Mouse (Mus musculus) intestine, embryonic 16.5 days (tissue): ENCODE measurements around the gene Mtcl1. TPM values are rescaled to one million over a fixed set of nuclear protein-coding genes. Genes with fewer than 3 reads are reported as not detected.
A peak's percentile ranks its signal among the peaks of the same experiment; 100 is the strongest.

ENCODE experiments used
- ATAC-seq: fragments of 200-750 bp; cut with Nextera tagmentation; 2 replicates; pipeline ENCODE4 v1.8.0; 2017; ENCODE audit warnings: moderate TSS enrichment, moderate library complexity
- H3K27ac ChIP-seq: fragments of 300-500 bp; sonication (generic); 2 replicates; pipeline ENCODE4 v1.5.1; 2014; ENCODE audit warnings: mild to moderate bottlenecking, low read length
- H3K27me3 ChIP-seq: fragments of 300-500 bp; sonication (generic); replicated peaks from 2 replicates; pipeline ENCODE4 v1.6.1; 2014; ENCODE audit warnings: low read length, control low read depth, mixed read lengths; ENCODE audit not compliant: control insufficient read depth, insufficient read depth
- H3K36me3 ChIP-seq: fragments of 300-500 bp; sonication (generic); 2 replicates; pipeline ENCODE4 v1.6.1; 2014; ENCODE audit warnings: low read length, control low read depth; ENCODE audit not compliant: control insufficient read depth, insufficient read depth
- H3K4me1 ChIP-seq: fragments of 300-500 bp; sonication (generic); 2 replicates; pipeline ENCODE4 v1.6.1; 2014; ENCODE audit warnings: low read length, control low read depth, mixed read lengths; ENCODE audit not compliant: control insufficient read depth, insufficient read depth
- H3K4me2 ChIP-seq: fragments of 300-500 bp; sonication (generic); 2 replicates; pipeline ENCODE4 v1.6.1; 2014; ENCODE audit warnings: low read depth, low read length, control low read depth
- H3K4me3 ChIP-seq: fragments of 300-500 bp; sonication (generic); 2 replicates; pipeline ENCODE4 v1.5.1; 2014; ENCODE audit warnings: mild to moderate bottlenecking, low read length
- H3K9ac ChIP-seq: fragments of 300-500 bp; sonication (generic); 2 replicates; pipeline ENCODE4 v1.6.1; 2014; ENCODE audit warnings: low read depth, low read length
- H3K9me3 ChIP-seq: fragments of 300-500 bp; sonication (generic); 2 replicates; pipeline ENCODE4 v1.6.1; 2016; ENCODE audit warnings: low read length, control low read depth; ENCODE audit not compliant: control insufficient read depth
- WGBS: fragments of 180-500 bp; shearing (Covaris S2); extraction: QIAGEN DNeasy Blood & Tissue Kit; methylation state at CpG from one replicate; pipeline ENCODE4 v1.1.7; 2014; 5-methylcytosine and 5-hydroxymethylcytosine counted together
- polyA plus RNA-seq: library from polyadenylated mRNA; unstranded; fragments of >200 nt; fragmentation: Nextera tagmentation; extraction: Ambion mirVana; gene quantifications from 2 replicates; pipeline ENCODE4 v1.2.1, GENCODE M21; 2015

The Mtcl1 gene
- polyA plus RNA-seq, 1 experiment from 2014 or later: 4.1 TPM

DNA sequence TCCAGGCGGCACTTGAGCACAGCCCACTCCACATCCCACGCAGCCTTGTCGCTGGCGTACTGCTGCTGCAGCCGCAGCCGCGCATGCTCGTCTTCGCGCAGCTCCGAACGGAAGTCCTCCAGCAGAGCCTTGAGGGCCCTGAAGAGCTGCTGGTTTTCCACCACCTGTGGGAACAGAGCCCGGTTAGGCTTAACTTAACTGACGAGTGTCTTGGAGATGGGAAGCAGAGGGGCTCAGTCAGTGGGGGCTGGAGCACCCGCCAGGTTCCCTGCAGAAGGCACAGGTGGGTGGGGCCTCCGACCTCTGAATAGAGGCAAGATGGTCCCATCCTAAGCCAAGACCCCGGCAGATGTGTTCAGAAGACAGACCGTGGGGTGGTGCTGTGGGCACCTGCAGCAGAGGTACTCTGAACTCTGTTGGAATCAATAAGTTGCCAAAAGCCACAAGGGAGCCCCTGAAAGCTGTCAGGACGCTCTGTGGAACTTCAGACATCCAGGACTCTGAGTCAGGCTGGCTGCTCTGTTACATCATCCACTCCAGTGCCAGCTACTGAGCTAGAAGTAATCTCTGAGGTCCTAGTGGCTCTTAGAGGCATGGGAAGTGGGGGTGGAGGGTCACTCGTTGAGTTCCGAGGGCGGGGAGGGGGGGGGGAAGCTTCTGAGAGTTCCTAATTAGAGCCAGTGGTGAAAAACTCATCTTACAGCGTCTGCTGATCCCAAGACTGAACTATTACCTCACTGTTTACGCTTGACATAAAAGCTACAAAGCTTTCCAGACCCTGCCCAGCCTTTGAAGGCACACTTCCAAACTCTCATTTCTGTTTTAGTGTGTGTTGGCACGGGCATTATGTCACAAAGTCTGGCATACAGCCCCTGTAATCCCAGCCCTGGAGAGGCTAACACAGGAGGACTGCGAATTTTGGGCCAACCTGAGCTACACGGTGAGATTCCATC lies 91.2 kb downstream of the Mtcl1 start:
- WGBS: 78% methylated on average over 27 of the region's 27 CpGs
- H3K4me1 ChIP-seq: peaks cover 7% of the 10 kb centered on the region
- no peak overlapping the region for H3K4me3 ChIP-seq
- no peaks in the 10 kb centered on the region for H3K27me3 ChIP-seq
- no peak overlapping the region for H3K27ac ChIP-seq
- no peaks in the 10 kb centered on the region for H3K9me3 ChIP-seq
- no peak overlapping the region for H3K9ac ChIP-seq
- H3K36me3 ChIP-seq: no peaks in the 10 kb centered on the region
- no peak for ATAC-seq
- H3K4me2 ChIP-seq: no peak overlapping the region

DNA sequence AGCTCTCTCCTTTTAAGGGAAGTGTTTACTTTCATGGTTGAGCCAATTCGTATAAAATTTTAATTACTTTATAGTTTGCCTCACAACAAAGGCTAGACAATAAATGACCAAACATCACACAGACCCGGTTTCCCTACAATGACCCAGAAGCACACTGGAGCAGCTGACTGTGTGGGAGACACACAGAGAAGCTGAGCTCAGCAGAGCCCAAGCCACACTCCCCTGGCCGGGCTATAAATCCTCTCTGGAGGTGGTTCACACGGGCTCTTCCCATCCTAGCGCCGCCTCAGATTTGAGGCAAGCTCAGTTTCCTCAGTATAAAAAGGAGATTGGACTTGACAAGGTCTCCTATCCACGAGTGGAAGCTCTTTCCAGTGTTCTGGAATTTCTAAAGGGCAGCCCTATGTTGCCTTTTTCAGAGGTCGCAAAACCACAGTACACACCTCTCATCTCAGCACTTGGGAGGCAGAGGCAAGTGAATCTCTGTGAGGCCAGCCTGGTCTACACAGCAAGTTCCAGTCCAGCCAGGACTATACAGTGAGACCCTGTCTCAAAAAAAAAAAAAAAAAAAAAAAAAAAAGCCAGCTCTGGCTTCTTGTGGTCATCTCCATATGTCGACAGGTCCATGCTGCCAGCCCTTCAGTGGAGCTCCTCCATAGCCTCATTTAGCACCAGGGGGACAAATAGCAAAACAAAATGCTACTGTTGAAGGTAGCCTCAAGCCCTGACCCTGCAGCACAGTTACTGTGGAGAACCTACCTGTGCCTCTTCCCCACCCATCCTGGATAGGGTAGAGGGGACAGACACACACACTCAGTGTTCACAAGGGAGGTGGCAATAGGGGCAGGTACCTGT lies 92.2 kb downstream of the Mtcl1 start:
- Histone ChIP-seq H3K4me1 (peaks cover 12% of the 10 kb centered on the region), H3K4me2 (no peak overlapping the region), H3K27ac (no peak overlapping the region), H3K36me3 (no peaks in the 10 kb centered on the region), H3K9ac (no peak overlapping the region), H3K9me3 (no peaks in the 10 kb centered on the region), H3K4me3 (no peak overlapping the region), H3K27me3 (no peaks in the 10 kb centered on the region)
- no peak for ATAC-seq
- WGBS: 59% methylated on average over 9 of the region's 9 CpGs

DNA sequence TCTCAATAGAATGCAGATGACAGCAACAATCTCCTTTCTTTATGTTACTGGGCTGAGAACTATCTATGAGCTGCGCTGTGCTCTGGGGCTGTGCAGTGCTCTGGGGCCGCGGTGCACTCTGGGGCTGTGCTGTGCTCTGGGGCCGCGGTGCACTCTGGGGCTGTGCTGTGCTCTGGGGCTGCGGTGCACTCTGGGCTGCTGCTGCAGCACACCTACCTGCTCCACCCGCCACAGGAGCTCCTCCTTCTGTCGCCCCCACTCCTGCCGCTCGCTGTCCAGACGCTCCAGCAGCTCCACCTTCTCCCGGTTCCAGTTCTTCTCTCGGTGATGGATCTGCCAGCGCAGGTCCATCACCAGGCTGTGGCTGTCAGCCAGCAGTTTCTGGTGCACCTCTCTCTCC lies 95.6 kb downstream of the Mtcl1 start:
- Histone ChIP-seq H3K4me1 (peaks cover 14% of the 10 kb centered on the region), H3K27me3 (no peaks in the 10 kb centered on the region), H3K9me3 (no peaks in the 10 kb centered on the region), H3K4me3 (no peak overlapping the region), H3K36me3 (no peaks in the 10 kb centered on the region), H3K27ac (no peak overlapping the region), H3K4me2 (no peak overlapping the region), H3K9ac (no peak overlapping the region)
- WGBS: 59% methylated on average over 14 of the region's 14 CpGs
- peak; percentile 79 for ATAC-seq

DNA sequence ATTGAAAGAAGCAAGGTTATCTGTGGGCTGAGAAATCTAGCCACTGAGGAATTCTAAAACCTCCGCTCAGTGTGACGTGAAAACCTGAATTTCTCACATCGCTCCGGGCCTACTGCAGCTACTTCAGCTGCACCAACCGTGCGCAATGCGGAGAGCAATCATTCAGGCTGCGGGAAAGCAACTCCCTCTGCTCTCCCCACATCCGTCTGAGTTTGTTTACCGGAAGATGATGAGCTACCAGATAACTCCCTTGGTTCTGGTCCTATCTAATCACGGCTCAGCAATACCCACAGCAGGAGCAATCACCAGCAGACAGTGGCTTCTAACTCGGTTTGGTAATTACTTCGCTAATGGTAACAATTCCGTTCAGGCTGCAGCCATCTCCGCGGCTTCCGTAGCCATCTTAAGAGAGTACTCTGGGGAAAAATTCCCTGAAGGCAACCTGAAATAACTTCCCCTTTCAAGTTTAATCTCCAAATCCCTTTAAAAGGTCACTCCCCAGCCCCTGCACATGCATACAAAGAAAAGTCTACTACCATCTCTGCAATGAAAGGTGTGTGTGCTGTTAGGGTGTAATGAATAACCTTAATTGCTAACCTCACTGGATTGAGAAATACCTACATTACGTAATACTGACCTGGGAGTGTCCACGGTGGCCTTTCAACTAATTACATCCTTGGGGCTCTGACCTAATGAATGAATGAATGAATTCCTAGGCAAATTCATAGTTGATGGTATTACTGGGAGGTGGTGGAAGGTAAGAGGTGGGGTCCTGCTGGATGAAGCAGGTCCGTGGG lies 96.5 kb downstream of the Mtcl1 start:
- peak overlapping the region; percentile 44; the same call in 1 of the 2 replicates for H3K4me2 ChIP-seq
- peak; percentile 90 for ATAC-seq

DNA sequence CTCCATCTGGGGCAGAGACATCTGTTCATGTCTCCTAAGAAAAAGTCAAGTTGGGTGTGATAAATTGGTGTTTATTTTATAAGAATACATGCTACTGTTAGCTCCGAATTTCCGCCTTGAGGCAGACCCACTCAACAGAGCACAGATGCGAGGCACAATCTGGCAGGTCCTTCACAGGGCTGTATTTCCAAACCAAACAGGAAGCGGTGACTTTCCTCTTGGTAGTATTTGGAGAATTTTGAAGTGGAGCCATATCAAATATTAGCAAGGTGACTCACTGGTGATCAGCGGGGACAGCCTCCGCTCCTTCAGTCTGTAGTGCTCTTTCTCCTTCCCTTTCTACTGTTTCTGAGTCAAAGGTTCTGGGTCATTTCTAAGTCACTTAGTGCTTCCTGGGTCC lies 97.3 kb downstream of the Mtcl1 start:
- Histone ChIP-seq H3K36me3 (no peaks in the 10 kb centered on the region), H3K9ac (no peak overlapping the region), H3K27ac (no peak overlapping the region), H3K4me2 (no peak overlapping the region), H3K9me3 (no peaks in the 10 kb centered on the region), H3K4me1 (peaks cover 14% of the 10 kb centered on the region), H3K27me3 (no peaks in the 10 kb centered on the region), H3K4me3 (no peak overlapping the region)
- ATAC-seq: no peak
- WGBS: 53% methylated on average over 6 of the region's 6 CpGs

More for the DNA sequence above, 96.5 kb downstream of the Mtcl1 start:
- no peaks in the 10 kb centered on the region for H3K36me3 ChIP-seq
- peak overlapping the region; percentile 16 for H3K4me3 ChIP-seq
- 32% methylated on average over 20 of the region's 20 CpGs for WGBS
- no peaks in the 10 kb centered on the region for H3K9me3 ChIP-seq
- 0 out of 2 replicates have a peak overlapping the region, but pooled peaks have one; percentile 50 for H3K9ac ChIP-seq
- peaks cover 14% of the 10 kb centered on the region for H3K4me1 ChIP-seq
- H3K27me3 ChIP-seq: no peaks in the 10 kb centered on the region
- H3K27ac ChIP-seq: peak overlapping the region; percentile 80

DNA sequence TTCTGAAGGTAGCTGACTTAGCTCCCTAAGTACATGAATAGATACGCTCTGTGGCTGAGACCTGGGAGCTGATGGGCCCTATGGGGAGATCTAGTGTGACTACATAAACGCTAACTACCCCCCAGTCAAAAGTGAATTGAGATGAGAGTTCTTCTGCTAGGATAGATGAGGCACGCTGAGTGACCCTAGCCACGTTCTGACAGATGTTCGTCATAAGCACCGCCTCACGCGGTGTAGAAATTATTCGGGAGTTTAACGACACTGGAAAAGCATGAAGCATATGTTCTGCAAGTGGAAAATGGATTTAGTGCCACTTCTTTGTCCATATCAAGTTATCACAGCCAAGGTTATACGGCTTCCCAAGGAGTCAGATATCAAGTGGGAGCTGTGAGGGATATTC lies 98.9 kb downstream of the Mtcl1 start:
- WGBS: 91% methylated on average over 11 of the region's 11 CpGs
- no peak overlapping the region for H3K9ac ChIP-seq
- H3K27ac ChIP-seq: no peak overlapping the region
- no peaks in the 10 kb centered on the region for H3K36me3 ChIP-seq
- H3K27me3 ChIP-seq: no peaks in the 10 kb centered on the region
- H3K4me1 ChIP-seq: peaks cover 14% of the 10 kb centered on the region
- no peak overlapping the region for H3K4me2 ChIP-seq
- no peak overlapping the region for H3K4me3 ChIP-seq
- H3K9me3 ChIP-seq: no peaks in the 10 kb centered on the region
- no peak for ATAC-seq

DNA sequence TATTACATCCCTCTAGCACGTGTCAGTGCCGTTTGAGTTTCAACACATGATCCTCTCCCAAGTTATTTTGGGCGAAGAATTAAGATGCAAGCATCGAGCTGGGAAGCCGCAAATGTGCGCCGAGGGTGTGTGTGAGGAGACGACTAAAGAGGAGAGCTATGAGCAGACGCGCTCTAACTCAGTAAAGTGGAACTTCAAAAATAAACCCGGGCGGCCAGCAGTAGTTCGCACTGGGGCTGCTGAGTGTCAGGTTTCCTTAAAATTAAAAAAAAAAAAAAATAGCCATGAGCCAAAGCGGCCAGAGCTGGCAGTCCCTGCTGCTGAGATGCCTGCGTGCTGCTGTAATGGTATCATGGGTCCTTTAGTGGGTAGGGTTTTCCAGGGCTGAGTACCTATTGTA lies 99.4 kb downstream of the Mtcl1 start:
- no peaks in the 10 kb centered on the region for H3K9me3 ChIP-seq
- no peaks in the 10 kb centered on the region for H3K27me3 ChIP-seq
- no peak overlapping the region for H3K27ac ChIP-seq
- H3K4me1 ChIP-seq: peaks cover 14% of the 10 kb centered on the region
- ATAC-seq: no peak
- H3K4me2 ChIP-seq: no peak overlapping the region
- H3K4me3 ChIP-seq: no peak overlapping the region
- WGBS: 59% methylated on average over 15 of the region's 15 CpGs
- no peak overlapping the region for H3K9ac ChIP-seq
- H3K36me3 ChIP-seq: no peaks in the 10 kb centered on the region

DNA sequence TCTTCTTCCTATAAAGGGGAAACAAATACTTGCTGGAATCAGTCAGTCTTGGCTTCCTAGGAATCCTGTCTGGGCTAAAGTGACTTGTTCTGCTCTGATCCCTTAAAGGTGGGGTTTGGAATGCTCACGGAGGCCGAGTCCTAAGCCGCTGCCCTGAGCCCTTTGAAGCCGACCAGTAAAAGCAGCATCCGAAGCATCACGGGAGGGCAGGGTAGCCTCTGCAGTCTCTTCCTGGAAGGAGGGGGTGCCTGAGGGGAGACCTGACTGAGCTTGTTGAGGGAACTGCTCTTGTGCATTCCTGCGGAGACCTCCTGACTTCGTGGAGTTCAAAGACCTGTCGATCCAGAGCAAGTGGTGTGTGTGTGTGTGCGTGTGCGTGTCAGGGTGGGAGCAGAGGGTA lies 103.2 kb downstream of the Mtcl1 start:
- 75% methylated on average over 11 of the region's 11 CpGs for WGBS
- H3K36me3 ChIP-seq: 0 out of 2 replicates have a peak, but pooled peaks cover 2% of the 10 kb centered on the region
- H3K9ac ChIP-seq: no peak overlapping the region
- no peaks in the 10 kb centered on the region for H3K27me3 ChIP-seq
- H3K4me1 ChIP-seq: no peaks in the 10 kb centered on the region
- ATAC-seq: no peak
- no peaks in the 10 kb centered on the region for H3K9me3 ChIP-seq
- no peak overlapping the region for H3K4me2 ChIP-seq
- H3K27ac ChIP-seq: no peak overlapping the region
- H3K4me3 ChIP-seq: no peak overlapping the region

DNA sequence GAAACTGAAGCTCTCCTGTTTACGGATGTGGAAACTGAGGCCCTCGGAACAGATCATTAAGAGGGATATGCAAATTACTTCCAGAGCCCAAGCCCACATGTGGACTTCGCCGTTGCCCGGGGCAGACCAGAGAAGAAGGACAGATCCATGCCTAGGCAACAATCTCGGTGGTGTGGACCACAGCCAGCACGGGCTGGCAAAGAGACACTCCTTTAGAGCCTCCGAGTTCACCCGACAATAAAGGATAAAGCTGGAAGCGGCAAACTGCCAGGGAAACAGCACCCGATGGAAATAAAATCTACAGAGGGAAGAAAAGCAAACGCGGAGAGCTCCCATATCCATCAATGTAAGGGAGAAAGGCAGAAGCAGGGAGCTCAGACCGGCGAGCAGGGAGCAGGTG lies 103.9 kb downstream of the Mtcl1 start:
- WGBS: 87% methylated on average over 15 of the region's 15 CpGs
- Histone ChIP-seq H3K9ac (no peak overlapping the region), H3K4me1 (no peaks in the 10 kb centered on the region), H3K4me3 (no peak overlapping the region), H3K4me2 (no peak overlapping the region), H3K27ac (no peak overlapping the region), H3K36me3 (0 out of 2 replicates have a peak, but pooled peaks cover 2% of the 10 kb centered on the region), H3K9me3 (no peaks in the 10 kb centered on the region), H3K27me3 (no peaks in the 10 kb centered on the region)
- no peak for ATAC-seq
